Mouse (Mus musculus): ENCODE measurements at regions not wholly inside any gene's neighbourhood (a gene's known extent, or its start where the extent isn't known, plus 50 kb on each side); places are given as distances from the start of the nearest gene placed in this dataset.

GRCm38 (mm10) chr5:47279630-47280029 is 703.3 kb upstream of the Slit2 start:
- no peak for TF ChIP-seq CTCF (IDR thresholded peaks at IDR 0.05; ENCODE audit: borderline replicate concordance, extremely low read depth, insufficient read depth, insufficient read length)
- no peak for TF ChIP-seq POLR2A (IDR thresholded peaks at IDR 0.05; ENCODE audit: borderline replicate concordance, extremely low read depth, insufficient read depth, insufficient read length, poor library complexity, severe bottlenecking)

Measured in brain, embryonic 14.5 days (tissue).